Mouse (Mus musculus) hindbrain, embryonic 11.5 days (tissue): ENCODE data around the gene Tmem63a. TPM values are rescaled to one million over a fixed set of nuclear protein-coding genes. Genes with fewer than 3 reads are reported as not detected.

Experiments used
- ATAC-seq: fragments of 200-750 bp; cut with Nextera tagmentation; 2 replicates; pipeline ENCODE4 v1.8.0; 2017; ENCODE audit warnings: mild to moderate bottlenecking, moderate TSS enrichment, moderate library complexity; ENCODE audit not compliant: low FRiP score
- DNase-seq: peaks from one replicate; pipeline ENCODE4 v3.0.0-alpha.2; 2015; ENCODE audit warnings: low spot score
- H3K27ac ChIP-seq: fragments of 300-500 bp; sonication (generic); 2 replicates; pipeline ENCODE4 v1.5.1; 2014; ENCODE audit warnings: mild to moderate bottlenecking, low read depth, low read length
- H3K27me3 ChIP-seq: fragments of 300-500 bp; sonication (generic); 2 replicates; pipeline ENCODE4 v1.6.1; 2014; ENCODE audit warnings: mild to moderate bottlenecking, low read length, moderate library complexity, mixed read lengths; ENCODE audit not compliant: control insufficient read depth, insufficient read depth
- H3K36me3 ChIP-seq: fragments of 300-500 bp; sonication (generic); 2 replicates; pipeline ENCODE4 v1.6.1; 2014; ENCODE audit warnings: mild to moderate bottlenecking, low read length, moderate library complexity, mixed read lengths; ENCODE audit not compliant: control insufficient read depth, insufficient read depth
- H3K4me1 ChIP-seq: fragments of 300-500 bp; sonication (generic); replicated peaks from 2 replicates; pipeline ENCODE4 v1.6.1; 2014; ENCODE audit warnings: low read length, mixed read lengths; ENCODE audit not compliant: control insufficient read depth, insufficient read depth
- H3K4me2 ChIP-seq: fragments of 300-500 bp; sonication (generic); replicated peaks from 2 replicates; pipeline ENCODE4 v1.6.1; 2014; ENCODE audit warnings: mild to moderate bottlenecking, low read depth, low read length
- H3K4me3 ChIP-seq: fragments of 300-500 bp; sonication (generic); 2 replicates; pipeline ENCODE4 v1.5.1; 2014; ENCODE audit warnings: low read depth, low read length
- H3K9ac ChIP-seq: fragments of 300-500 bp; sonication (generic); 2 replicates; pipeline ENCODE4 v1.6.1; 2014; ENCODE audit warnings: low read depth, low read length
- H3K9me3 ChIP-seq: fragments of 300-500 bp; sonication (generic); 2 replicates; pipeline ENCODE4 v1.6.1; 2016; ENCODE audit warnings: low read length; ENCODE audit not compliant: control insufficient read depth
- WGBS: fragments of 180-500 bp; shearing (Covaris S2); extraction: QIAGEN DNeasy Blood & Tissue Kit; methylation state at CpG from one replicate; pipeline ENCODE4 v1.1.7; 2014; 5-methylcytosine and 5-hydroxymethylcytosine counted together
- polyA plus RNA-seq: library from polyadenylated mRNA; unstranded; fragments of >200 nt; fragmentation: Nextera tagmentation; extraction: Ambion mirVana; gene quantifications from 2 replicates; pipeline ENCODE4 v1.2.1, GENCODE M21; 2014

Gene Tmem63a
- polyA plus RNA-seq, 1 experiment from 2014 or later: 3.0 TPM

- WGBS: 77% methylated on average over 6 of the region's 6 CpGs
- no peaks in the 10 kb centered on the region for H3K9me3 ChIP-seq
- no peak overlapping the region for H3K4me2 ChIP-seq
- peaks cover 4% of the 10 kb centered on the region for H3K27me3 ChIP-seq
- DNase-seq: no peak
- ATAC-seq: no peak
- H3K36me3 ChIP-seq: no peaks in the 10 kb centered on the region
- H3K27ac ChIP-seq: no peak overlapping the region
- H3K9ac ChIP-seq: no peak overlapping the region
- no peaks in the 10 kb centered on the region for H3K4me1 ChIP-seq
- no peak overlapping the region for H3K4me3 ChIP-seq
These were observed 72.8 kb downstream of the Tmem63a start for GRCm38 (mm10) chr1:181014731-181015500.

GRCm38 (mm10) chr1:181015558-181015957 is 73.4 kb downstream of the Tmem63a start:
- no peak overlapping the region for H3K4me3 ChIP-seq
- no peaks in the 10 kb centered on the region for H3K4me1 ChIP-seq
- ATAC-seq (no peak), DNase-seq (no peak)
- no peak overlapping the region for H3K9ac ChIP-seq
- H3K36me3 ChIP-seq: no peaks in the 10 kb centered on the region
- H3K27ac ChIP-seq: no peak overlapping the region
- H3K4me2 ChIP-seq: no peak overlapping the region
- H3K27me3 ChIP-seq: peaks cover 4% of the 10 kb centered on the region
- no peaks in the 10 kb centered on the region for H3K9me3 ChIP-seq

- Histone ChIP-seq H3K4me3 (no peak overlapping the region), H3K4me1 (no peaks in the 10 kb centered on the region), H3K9me3 (no peaks in the 10 kb centered on the region), H3K9ac (no peak overlapping the region), H3K27ac (no peak overlapping the region), H3K27me3 (peaks cover 4% of the 10 kb centered on the region), H3K36me3 (no peaks in the 10 kb centered on the region), H3K4me2 (no peak overlapping the region)
- no peak for ATAC-seq
- WGBS: 75% methylated on average over 4 of the region's 4 CpGs
- no peak for DNase-seq
These were observed 73.9 kb downstream of the Tmem63a start for GRCm38 (mm10) chr1:181016045-181016444.

- DNase-seq (peak; percentile 59), ATAC-seq (peak; percentile 40; the same call in 1 of the 2 replicates)
- H3K27ac ChIP-seq: no peak overlapping the region
- no peaks in the 10 kb centered on the region for H3K4me1 ChIP-seq
- no peaks in the 10 kb centered on the region for H3K36me3 ChIP-seq
- WGBS: 7% methylated on average over 21 of the region's 21 CpGs
- peak overlapping the region; percentile 43 for H3K4me3 ChIP-seq
- H3K4me2 ChIP-seq: peak overlapping the region; percentile 97
- no peak overlapping the region; the same call in 1 of the 2 replicates for H3K9ac ChIP-seq
- H3K9me3 ChIP-seq: no peaks in the 10 kb centered on the region
- peaks cover 4% of the 10 kb centered on the region for H3K27me3 ChIP-seq
These were observed 74.5 kb downstream of the Tmem63a start for GRCm38 (mm10) chr1:181016532-181017131.

GRCm38 (mm10) chr1:181017212-181017711 is 75.1 kb downstream of the Tmem63a start:
- Histone ChIP-seq H3K4me1 (no peaks in the 10 kb centered on the region), H3K9me3 (no peaks in the 10 kb centered on the region), H3K4me3 (peak overlapping the region; percentile 43), H3K27ac (no peak overlapping the region), H3K27me3 (peaks cover 4% of the 10 kb centered on the region), H3K36me3 (no peaks in the 10 kb centered on the region), H3K9ac (peak overlapping the region; percentile 31; the same call in 1 of the 2 replicates), H3K4me2 (peak overlapping the region; percentile 97)
- DNase-seq: peak; percentile 74
- 0% methylated on average over 22 of the region's 22 CpGs for WGBS
- peak; percentile 85; the same call in 1 of the 2 replicates for ATAC-seq

- H3K9ac ChIP-seq: no peak overlapping the region
- H3K27ac ChIP-seq: no peak overlapping the region
- no peak overlapping the region for H3K4me3 ChIP-seq
- DNase-seq: no peak
- no peaks in the 10 kb centered on the region for H3K36me3 ChIP-seq
- no peak overlapping the region for H3K4me2 ChIP-seq
- no peaks in the 10 kb centered on the region for H3K9me3 ChIP-seq
- no peak for ATAC-seq
- WGBS: 74% methylated on average over 13 of the region's 13 CpGs
- no peaks in the 10 kb centered on the region for H3K4me1 ChIP-seq
- peaks cover 4% of the 10 kb centered on the region for H3K27me3 ChIP-seq
These were observed 75.8 kb downstream of the Tmem63a start for GRCm38 (mm10) chr1:181017890-181018420.

- no peak within 1 kb of the TSS for H3K4me2 ChIP-seq
- WGBS: 70% methylated on average over 5 of the region's 5 CpGs
- DNase-seq (no peak), ATAC-seq (no peak)
- H3K27ac ChIP-seq: no peak within 1 kb of the TSS
- H3K9me3 ChIP-seq: no peaks in the 10 kb centered on the region
- H3K4me3 ChIP-seq: no peak within 1 kb of the TSS
- no peak within 1 kb of the TSS for H3K9ac ChIP-seq
- H3K36me3 ChIP-seq: no peaks in the 10 kb centered on the region
- H3K27me3 ChIP-seq: peaks cover 4% of the 10 kb centered on the region
- no peaks in the 10 kb centered on the region for H3K4me1 ChIP-seq
These were observed 78.8 kb downstream of the Tmem63a start, which contains the start of gene Ephx1 for GRCm38 (mm10) chr1:181020756-181021487. Gene Ephx1 (minus strand): TSS chr1:181020904.

GRCm38 (mm10) chr1:181021488-181021865 is 79.3 kb downstream of the Tmem63a start:
- H3K9ac ChIP-seq: no peak overlapping the region
- H3K36me3 ChIP-seq: no peaks in the 10 kb centered on the region
- H3K27ac ChIP-seq: no peak overlapping the region
- H3K4me3 ChIP-seq: no peak overlapping the region
- DNase-seq (no peak), ATAC-seq (no peak)
- 63% methylated on average over 7 of the region's 7 CpGs for WGBS
- H3K9me3 ChIP-seq: no peaks in the 10 kb centered on the region
- no peak overlapping the region for H3K4me2 ChIP-seq
- H3K4me1 ChIP-seq: no peaks in the 10 kb centered on the region
- peaks cover 4% of the 10 kb centered on the region for H3K27me3 ChIP-seq
